Mouse (Mus musculus) embryonic facial prominence, embryonic 10.5 days (tissue): Measurements from ENCODE around the gene Slc6a16. TPM values are rescaled to one million over a fixed set of nuclear protein-coding genes. Genes with fewer than 3 reads are reported as not detected.
"Not testable (repeated sequence)": the region's sequence is repeated elsewhere in the genome, so short reads cannot be mapped to it uniquely, and the experiment has no call there.

ENCODE experiments used
- DNase-seq: peaks from one replicate; pipeline ENCODE4 v3.0.0-alpha.2; 2017; ENCODE audit warnings: low spot score
- H3K27ac ChIP-seq: fragments of 300-500 bp; sonication (generic); replicated peaks from 2 replicates; pipeline ENCODE4 v1.5.1; 2016; ENCODE audit warnings: mild to moderate bottlenecking
- H3K27me3 ChIP-seq: fragments of 300-500 bp; sonication (generic); replicated peaks from 2 replicates; pipeline ENCODE4 v1.6.1; 2016; ENCODE audit warnings: low read depth, mild to moderate bottlenecking; ENCODE audit not compliant: poor library complexity, severe bottlenecking
- H3K36me3 ChIP-seq: fragments of 300-500 bp; sonication (generic); replicated peaks from 2 replicates; pipeline ENCODE4 v1.6.1; 2016; ENCODE audit warnings: mild to moderate bottlenecking, moderate library complexity
- H3K4me1 ChIP-seq: fragments of 300-500 bp; sonication (generic); 2 replicates; pipeline ENCODE4 v1.6.1; 2016
- H3K4me3 ChIP-seq: fragments of 300-500 bp; sonication (generic); 2 replicates; pipeline ENCODE4 v1.5.1; 2016; ENCODE audit warnings: mild to moderate bottlenecking, moderate library complexity
- H3K9me3 ChIP-seq: fragments of 300-500 bp; sonication (generic); 2 replicates; pipeline ENCODE4 v1.6.1; 2016; ENCODE audit warnings: mild to moderate bottlenecking
- WGBS: fragments of 180-500 bp; shearing (Covaris S2); methylation state at CpG from one replicate; pipeline ENCODE4 v1.1.7; 2016; 5-methylcytosine and 5-hydroxymethylcytosine counted together
- polyA plus RNA-seq: library from polyadenylated mRNA; unstranded; fragments of >200 nt; fragmentation: Nextera tagmentation; extraction: Ambion mirVana; gene quantifications from 2 replicates; pipeline ENCODE4 v1.2.1, GENCODE M21; 2016

Slc6a16 gene
- polyA plus RNA-seq, 1 experiment from 2014 or later, result 0.32 TPM

DNA sequence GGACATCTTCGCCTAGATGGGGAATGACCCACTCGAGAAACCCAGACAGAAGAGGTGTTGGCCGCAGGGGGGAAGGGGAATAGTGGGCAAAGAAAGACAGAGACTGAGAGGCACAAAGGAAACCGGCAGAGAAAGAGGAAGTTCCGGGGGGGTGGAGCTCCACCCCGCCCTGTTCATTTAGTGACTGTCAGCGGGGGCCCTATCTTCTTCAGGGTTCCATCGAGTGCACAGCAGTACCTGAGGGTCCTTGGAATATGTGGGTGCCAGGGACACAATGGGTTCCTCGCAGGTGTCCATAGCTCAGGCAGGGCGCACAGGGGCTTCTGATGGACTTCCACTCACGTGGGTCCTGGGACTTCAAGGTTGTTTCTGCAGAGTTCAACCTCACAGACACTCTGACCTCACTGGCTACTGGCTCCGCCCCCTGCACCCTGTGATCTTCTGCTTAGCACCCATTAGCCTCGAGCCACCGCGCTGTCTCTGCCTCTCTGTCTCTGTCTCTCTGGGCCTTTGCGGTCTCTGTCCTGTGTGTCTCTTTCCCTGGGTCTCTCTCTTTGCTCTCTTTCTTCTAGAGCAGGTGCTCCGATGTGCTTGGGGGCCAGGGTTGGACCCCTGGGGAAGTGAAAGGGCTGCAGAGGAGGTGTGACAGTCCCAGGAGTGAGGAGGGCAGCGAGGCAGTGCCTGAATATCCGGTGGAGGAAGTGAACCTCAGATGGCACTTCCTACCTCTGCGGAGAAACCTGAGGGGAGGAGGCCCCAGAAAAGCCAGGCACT lies 2.0 kb upstream of the Slc6a16 start, which contains the start of gene Cd37:
Cd37 (minus strand) TSS at position 393 of the 774 bp plus-strand sequence.
- peaks cover 3% of the 10 kb centered on the region; the same call in 1 of the 2 replicates for H3K36me3 ChIP-seq
- H3K27ac ChIP-seq, result no peak within 1 kb of the TSS; the same call in 1 of the 2 replicates
- DNase-seq, result no peak
- peak within 1 kb of the TSS; percentile 25; the same call in 1 of the 2 replicates for H3K4me3 ChIP-seq
- peaks cover 68% of the 10 kb centered on the region for H3K27me3 ChIP-seq
- peaks cover 47% of the 10 kb centered on the region for H3K4me1 ChIP-seq
- no peaks in the 10 kb centered on the region for H3K9me3 ChIP-seq
- WGBS, result 40% methylated on average over 20 of the region's 20 CpGs

DNA sequence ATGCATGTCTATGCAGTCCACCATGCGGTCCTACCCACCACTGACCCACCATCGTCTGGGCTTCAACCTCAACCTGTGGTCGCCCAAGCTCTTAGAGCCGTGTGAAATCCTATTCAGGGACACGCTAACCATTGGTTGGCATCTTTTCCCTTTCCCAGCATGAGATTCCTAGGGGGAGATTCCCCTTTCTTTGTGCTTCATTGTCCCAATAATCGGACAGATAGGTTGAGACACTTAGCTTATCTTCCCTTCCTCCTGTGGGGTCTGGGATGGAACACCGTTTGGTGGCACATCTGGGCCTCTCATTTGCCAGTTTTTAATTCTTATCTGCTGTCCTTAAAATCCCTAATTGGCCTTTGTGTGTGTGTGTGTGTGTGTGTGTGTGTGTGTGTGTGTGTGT lies 776 bp upstream of the Slc6a16 start:
- 82% methylated on average over 7 of the region's 7 CpGs for WGBS
- Histone ChIP-seq H3K27me3 (peaks cover 68% of the 10 kb centered on the region), H3K4me1 (peaks cover 35% of the 10 kb centered on the region), H3K9me3 (no peaks in the 10 kb centered on the region), H3K4me3 (no peak overlapping the region), H3K36me3 (no peaks in the 10 kb centered on the region), H3K27ac (peak overlapping the region; percentile 81; the same call in 1 of the 2 replicates)
- DNase-seq, result peak; percentile 7

DNA sequence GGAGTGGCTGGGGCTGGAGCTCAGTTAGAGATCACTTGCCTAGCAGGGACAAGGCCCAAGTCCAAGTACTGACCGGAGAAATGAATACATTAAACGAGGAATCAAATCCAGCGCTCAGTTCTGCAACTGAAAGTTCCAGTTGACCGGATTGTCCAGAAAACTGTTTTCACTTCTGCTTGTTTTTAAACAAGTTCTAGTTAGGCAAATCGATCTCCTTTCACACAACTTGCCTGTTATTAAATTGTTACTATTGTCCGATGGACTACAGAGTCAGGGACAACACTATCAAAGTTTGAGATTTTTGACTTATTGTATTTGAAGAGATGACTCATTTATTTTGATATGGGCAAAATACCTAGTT lies 484 bp downstream of the Slc6a16 start:
- WGBS, result 78% methylated on average over 6 of the region's 6 CpGs
- Histone ChIP-seq H3K36me3 (no peaks in the 10 kb centered on the region), H3K4me1 (peaks cover 25% of the 10 kb centered on the region), H3K27ac (peak overlapping the region; percentile 81; the same call in 1 of the 2 replicates), H3K9me3 (no peaks in the 10 kb centered on the region), H3K27me3 (peaks cover 58% of the 10 kb centered on the region), H3K4me3 (peak overlapping the region; percentile 50)
- DNase-seq, result no peak

DNA sequence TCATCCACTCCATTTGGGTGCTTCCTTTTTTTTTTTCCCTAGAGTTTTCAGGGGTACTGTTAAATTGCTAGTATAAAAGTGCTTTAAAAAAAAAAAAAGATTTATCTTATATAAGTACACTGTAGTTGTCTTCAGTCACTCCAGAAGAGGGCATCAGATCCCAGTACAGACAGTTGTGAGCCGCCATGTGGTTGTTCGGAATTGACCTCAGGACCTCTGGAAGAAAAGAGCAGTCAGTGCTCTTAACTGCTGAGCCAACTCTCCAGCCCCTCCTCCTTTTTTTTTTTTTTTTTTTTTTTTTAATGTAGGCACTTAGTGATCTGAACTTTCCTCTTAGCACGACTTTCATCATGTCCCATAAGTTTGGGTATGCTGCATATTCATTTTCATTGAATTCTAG lies 6.8 kb downstream of the Slc6a16 start:
- Histone ChIP-seq H3K4me1 (no peaks in the 10 kb centered on the region), H3K4me3 (no peak overlapping the region), H3K9me3 (no peaks in the 10 kb centered on the region), H3K36me3 (no peaks in the 10 kb centered on the region), H3K27me3 (no peaks in the 10 kb centered on the region), H3K27ac (no peak overlapping the region)
- WGBS, result 41% methylated on average over 3 of the region's 3 CpGs
- DNase-seq, result peak; percentile 7

DNA sequence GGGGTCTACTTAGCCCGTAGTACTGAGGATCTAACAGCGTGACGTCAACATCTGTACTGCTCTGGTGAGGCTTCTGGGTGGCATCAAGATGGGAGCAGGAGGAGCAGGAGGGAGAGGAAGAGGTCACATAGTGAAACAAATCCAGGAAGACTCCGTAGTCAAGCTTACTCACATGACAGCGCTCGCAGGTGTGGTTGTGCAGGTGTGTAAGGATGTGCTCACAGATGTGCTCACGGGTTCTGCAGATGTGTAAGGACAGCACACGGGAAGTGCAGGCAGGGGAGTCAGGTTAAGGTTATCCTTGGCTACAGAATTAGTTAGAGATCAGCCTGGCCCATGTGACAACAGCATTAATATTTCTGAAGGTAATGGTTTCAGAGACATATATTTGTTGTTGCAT lies 12.9 kb downstream of the Slc6a16 start:
- Histone ChIP-seq H3K36me3 (no peaks in the 10 kb centered on the region), H3K9me3 (no peaks in the 10 kb centered on the region), H3K27ac (no peak overlapping the region), H3K27me3 (0 out of 2 replicates have a peak, but pooled peaks cover 9% of the 10 kb centered on the region), H3K4me1 (peaks cover 7% of the 10 kb centered on the region; the same call in 1 of the 2 replicates), H3K4me3 (no peak overlapping the region)
- WGBS, result 86% methylated on average over 8 of the region's 8 CpGs
- no peak for DNase-seq

DNA sequence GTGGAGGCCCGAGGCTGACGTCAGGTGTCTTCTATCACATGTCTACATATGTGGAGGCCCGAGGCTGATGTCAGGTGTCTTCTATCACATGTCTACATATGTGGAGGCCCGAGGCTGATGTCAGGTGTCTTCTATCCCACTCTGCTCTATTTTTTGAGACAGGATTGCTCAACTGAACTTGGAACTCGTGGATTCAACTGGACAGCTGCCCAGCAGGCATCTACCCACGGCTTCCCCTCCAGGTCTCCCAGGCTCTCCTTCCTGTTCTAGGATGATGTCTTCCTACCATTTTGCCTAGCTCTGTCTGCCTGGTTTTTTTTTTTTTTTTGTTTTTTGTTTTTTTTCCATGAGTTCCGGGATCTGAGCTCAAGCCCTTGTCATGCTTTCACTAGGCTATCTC lies 14.9 kb downstream of the Slc6a16 start:
- H3K27me3 ChIP-seq, H3K27ac ChIP-seq, H3K36me3 ChIP-seq, H3K4me3 ChIP-seq, H3K4me1 ChIP-seq, DNase-seq, H3K9me3 ChIP-seq: not testable (repeated sequence)
- WGBS, result 85% methylated on average over 7 of the region's 7 CpGs

DNA sequence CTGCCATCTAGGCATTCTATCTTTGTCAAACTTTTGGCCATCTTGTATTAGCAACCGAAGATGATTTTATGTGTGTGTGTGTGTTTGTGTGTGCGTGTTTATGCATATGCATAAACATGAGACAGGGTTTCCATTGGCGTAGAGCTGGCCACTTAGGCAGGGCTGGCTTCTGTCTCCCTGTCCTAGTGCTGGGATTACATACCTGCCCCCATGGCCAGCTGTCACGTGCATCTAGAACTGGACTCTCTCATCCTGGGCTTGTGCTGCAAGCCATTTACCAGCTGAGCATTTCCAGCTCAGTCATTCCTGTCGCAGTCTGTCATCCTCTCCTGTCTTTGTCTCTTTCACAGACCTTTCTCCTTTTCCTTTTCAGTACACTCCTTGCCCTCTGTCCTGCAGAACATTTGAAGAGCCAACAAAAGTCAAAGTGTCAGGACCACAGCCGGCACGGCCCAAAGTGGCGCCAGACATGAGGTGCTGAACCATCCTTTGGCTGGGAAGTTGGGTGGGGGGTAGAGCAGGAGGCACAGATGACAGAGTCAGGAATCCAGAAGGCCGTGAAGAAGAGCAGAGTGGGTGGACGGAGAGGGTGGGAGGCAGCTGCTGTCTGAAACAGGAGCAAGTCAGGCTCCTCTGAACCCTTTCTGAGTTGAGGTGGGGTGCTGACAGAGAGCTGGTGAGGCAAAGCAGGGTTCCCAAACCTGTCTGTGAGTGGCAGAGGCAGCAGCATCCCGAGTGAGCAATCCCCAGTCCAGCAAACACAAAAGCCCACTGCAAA lies 16.4 kb downstream of the Slc6a16 start:
- 66% methylated on average over 11 of the region's 11 CpGs for WGBS
- Histone ChIP-seq H3K4me3 (no peak overlapping the region), H3K4me1 (peaks cover 7% of the 10 kb centered on the region; the same call in 1 of the 2 replicates), H3K27ac (no peak overlapping the region), H3K27me3 (0 out of 2 replicates have a peak, but pooled peaks cover 9% of the 10 kb centered on the region), H3K9me3 (no peaks in the 10 kb centered on the region), H3K36me3 (no peaks in the 10 kb centered on the region)
- DNase-seq, result no peak

DNA sequence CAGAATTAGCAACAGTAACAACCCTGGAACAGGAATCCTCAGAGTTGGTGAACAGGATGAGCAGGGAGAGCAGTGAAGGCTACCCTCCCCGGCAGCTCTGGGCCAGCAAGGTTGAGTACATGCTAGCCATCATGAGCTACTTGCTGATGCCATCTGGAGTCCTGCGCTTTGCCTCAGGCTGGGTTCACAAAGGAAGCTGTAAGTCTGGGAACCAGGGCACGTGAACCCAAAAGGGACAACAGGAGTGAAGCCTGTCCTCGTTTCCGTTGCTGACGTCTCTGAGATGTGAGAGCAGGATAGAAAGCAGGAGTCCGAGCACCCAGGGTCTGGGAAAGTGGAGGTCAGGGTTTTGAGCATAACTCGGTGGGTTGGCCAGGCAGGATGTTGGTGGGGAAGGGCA lies 18.4 kb downstream of the Slc6a16 start:
- Histone ChIP-seq H3K27me3 (0 out of 2 replicates have a peak, but pooled peaks cover 9% of the 10 kb centered on the region), H3K4me3 (no peak overlapping the region), H3K36me3 (no peaks in the 10 kb centered on the region), H3K9me3 (no peaks in the 10 kb centered on the region), H3K27ac (no peak overlapping the region), H3K4me1 (peaks cover 16% of the 10 kb centered on the region)
- no peak for DNase-seq
- WGBS, result 82% methylated on average over 8 of the region's 8 CpGs

DNA sequence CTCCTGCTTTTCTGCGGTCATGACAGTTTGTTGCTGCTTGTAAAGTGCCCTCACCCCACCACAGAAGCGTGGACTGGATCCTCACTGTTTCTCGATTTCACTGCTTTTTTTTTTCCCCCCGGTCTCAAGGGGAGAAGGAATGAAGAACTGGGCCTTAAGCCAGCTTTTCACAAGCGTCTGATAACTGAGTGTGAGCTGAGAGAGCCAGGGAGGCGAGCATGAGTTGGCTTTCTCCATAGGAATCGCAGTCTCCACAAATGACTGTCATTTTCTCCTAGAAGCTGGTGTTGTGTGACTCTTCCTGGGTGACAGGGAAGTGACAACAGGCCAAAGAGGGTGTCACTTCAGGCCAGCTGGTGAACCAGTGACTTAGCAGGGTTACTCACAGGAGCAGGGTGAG lies 21.4 kb downstream of the Slc6a16 start:
- H3K36me3 ChIP-seq, result no peaks in the 10 kb centered on the region

DNA sequence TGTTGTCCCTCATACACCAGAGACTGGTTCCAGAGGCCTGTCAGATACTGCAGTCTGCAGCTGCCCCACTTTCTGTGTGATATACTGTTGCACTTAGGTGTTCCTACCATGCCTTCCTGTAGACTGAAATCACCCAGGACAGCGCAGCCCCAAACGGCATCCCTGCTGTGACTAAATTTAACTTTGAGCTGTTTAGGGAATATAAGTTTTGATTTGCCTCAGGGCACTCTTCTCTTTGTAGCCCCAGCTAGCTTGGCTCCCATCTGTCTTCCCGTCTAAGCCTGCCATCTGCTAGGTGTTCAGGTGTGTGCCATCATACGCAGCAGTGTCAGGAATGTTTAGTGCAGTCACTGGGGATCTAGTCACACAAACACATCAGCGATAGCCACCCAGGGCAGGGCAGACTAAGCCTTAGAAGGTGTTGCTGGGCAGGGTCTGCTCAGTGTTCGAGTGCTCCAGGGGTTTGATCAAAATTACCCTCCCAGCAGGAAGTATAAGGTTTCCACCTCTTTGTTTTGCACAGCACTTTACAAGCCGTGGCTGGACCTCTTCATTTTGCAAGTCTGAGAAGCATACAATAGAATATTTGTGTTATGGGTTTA lies 22.2 kb downstream of the Slc6a16 start:
- Histone ChIP-seq H3K9me3 (no peaks in the 10 kb centered on the region), H3K27ac (no peak overlapping the region), H3K4me1 (peaks cover 14% of the 10 kb centered on the region), H3K27me3 (peaks cover 7% of the 10 kb centered on the region), H3K4me3 (no peak overlapping the region), H3K36me3 (no peaks in the 10 kb centered on the region)
- 59% methylated on average over 7 of the region's 7 CpGs for WGBS
- DNase-seq, result no peak

More for the DNA sequence above, 21.4 kb downstream of the Slc6a16 start:
- DNase-seq, result no peak
- H3K4me3 ChIP-seq, result no peak overlapping the region
- peaks cover 13% of the 10 kb centered on the region for H3K4me1 ChIP-seq
- H3K9me3 ChIP-seq, result no peaks in the 10 kb centered on the region
- WGBS, result 76% methylated on average over 7 of the region's 7 CpGs
- no peak overlapping the region for H3K27ac ChIP-seq
- 0 out of 2 replicates have a peak, but pooled peaks cover 5% of the 10 kb centered on the region for H3K27me3 ChIP-seq

DNA sequence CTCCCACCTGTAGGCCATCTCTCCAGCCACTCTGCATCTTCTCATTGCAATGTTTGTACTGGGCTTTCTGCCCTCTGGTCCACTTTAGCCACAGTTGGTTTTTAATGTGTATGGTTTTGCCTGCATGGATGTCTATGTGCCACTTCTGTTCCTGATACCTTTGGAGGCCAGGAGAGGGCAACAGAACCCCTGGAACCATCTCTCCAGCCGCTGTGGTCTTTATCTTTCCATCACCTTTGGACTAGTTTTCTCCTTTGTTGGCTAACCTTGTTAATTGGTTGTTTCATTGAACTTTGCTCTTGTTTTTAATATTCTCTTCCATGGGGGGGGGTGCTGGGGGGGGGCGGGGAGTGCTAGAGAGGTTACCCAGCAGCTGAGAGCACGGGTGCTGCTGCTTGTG lies 23.5 kb downstream of the Slc6a16 start:
- DNase-seq, result no peak
- H3K9me3 ChIP-seq, result no peaks in the 10 kb centered on the region
- H3K4me1 ChIP-seq, result peaks cover 16% of the 10 kb centered on the region
- WGBS, result 80% methylated on average over 3 of the region's 3 CpGs
- H3K27me3 ChIP-seq, result peaks cover 14% of the 10 kb centered on the region
- no peak overlapping the region for H3K27ac ChIP-seq
- H3K4me3 ChIP-seq, result no peak overlapping the region
- no peaks in the 10 kb centered on the region for H3K36me3 ChIP-seq

DNA sequence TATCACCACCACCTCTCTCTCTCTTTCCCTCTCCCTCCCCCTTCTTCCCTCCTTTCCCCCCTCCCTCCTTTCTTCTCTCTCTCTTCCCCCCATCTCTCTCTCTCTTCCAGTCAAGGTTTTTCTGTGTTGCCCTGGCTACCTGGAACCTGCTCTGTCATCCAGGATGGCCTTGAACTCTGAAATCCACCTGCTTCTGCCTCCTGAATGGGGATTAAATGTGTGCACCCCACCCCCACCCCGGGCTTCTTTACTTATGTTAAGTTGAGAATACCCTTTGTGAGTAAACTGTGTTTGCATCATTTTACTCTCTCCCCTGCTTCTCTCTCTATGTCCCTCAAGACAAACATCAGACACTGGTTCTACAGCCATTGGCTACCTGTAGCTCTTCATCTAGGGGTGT lies 24.6 kb downstream of the Slc6a16 start:
- peaks cover 19% of the 10 kb centered on the region for H3K27me3 ChIP-seq
- no peak overlapping the region for H3K27ac ChIP-seq
- DNase-seq, result no peak
- 70% methylated on average over 1 of the region's 1 CpGs for WGBS
- H3K9me3 ChIP-seq, result no peaks in the 10 kb centered on the region
- no peak overlapping the region for H3K4me3 ChIP-seq
- peaks cover 16% of the 10 kb centered on the region for H3K4me1 ChIP-seq
- H3K36me3 ChIP-seq, result no peaks in the 10 kb centered on the region
